Mouse (Mus musculus): ENCODE results near the gene Actbl2. TPM values are rescaled to one million over a fixed set of nuclear protein-coding genes. Genes with fewer than 3 reads are reported as not detected.

Actbl2 gene
- polyA plus RNA-seq, 1 experiment from 2014 or later, result not detected

GRCm38 (mm10) chr13:111234573-111234972 lies 20.2 kb upstream of the Actbl2 start:
- DNase-seq (no peak), ATAC-seq (no peak)
- no peaks in the 10 kb centered on the region for H3K9me3 ChIP-seq (ENCODE audit: low read length)
- no peak overlapping the region for H3K4me3 ChIP-seq (ENCODE audit: low read depth, low read length)
- WGBS (ENCODE audit: insufficient replicate concordance), result 42% methylated on average over 3 of the region's 3 CpGs
- no peak overlapping the region for H3K9ac ChIP-seq (replicated peaks)
- H3K27me3 ChIP-seq (ENCODE audit: insufficient read depth, low read length), result no peaks in the 10 kb centered on the region
- no peak overlapping the region for H3K27ac ChIP-seq (ENCODE audit: low read depth)
- H3K4me2 ChIP-seq (ENCODE audit: low read depth, low read length), result no peak overlapping the region
- H3K36me3 ChIP-seq (replicated peaks; ENCODE audit: insufficient read depth, low read length), result no peaks in the 10 kb centered on the region
- no peak for TF ChIP-seq CTCF (IDR thresholded peaks at IDR 0.05; ENCODE audit: low read depth)
- TF ChIP-seq EP300 (IDR thresholded peaks at IDR 0.05; ENCODE audit: low read depth), result no peak
- no peaks in the 10 kb centered on the region for H3K4me1 ChIP-seq (ENCODE audit: insufficient read depth)

DNA sequence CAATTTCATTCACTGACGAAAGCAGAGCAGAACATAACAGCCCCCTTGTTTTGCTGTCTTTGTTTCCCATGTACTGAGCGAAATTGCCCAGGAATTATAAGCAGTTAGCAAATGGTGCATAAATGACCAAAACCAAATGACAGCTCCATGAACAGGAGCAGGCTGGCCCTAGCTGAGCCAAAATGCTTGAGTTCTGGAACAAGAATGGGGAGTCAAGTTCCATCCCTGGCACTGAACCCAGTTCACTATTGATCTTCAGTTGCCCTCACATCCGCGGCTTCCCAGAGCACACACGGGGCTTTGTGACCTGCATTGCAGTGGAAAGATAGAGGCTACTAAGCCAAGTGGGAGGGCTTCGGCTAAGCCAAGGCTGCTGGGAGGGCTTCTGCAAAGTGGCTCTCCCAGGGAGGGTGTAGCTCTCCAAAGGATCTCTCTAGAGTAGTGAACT lies 19.1 kb upstream of the Actbl2 start:
- Histone ChIP-seq H3K9ac (replicated peaks) (no peak overlapping the region), H3K27me3 (ENCODE audit: insufficient read depth, low read length) (no peaks in the 10 kb centered on the region), H3K4me2 (ENCODE audit: low read depth, low read length) (no peak overlapping the region), H3K27ac (ENCODE audit: low read depth) (no peak overlapping the region), H3K4me1 (ENCODE audit: insufficient read depth) (no peaks in the 10 kb centered on the region), H3K36me3 (replicated peaks; ENCODE audit: insufficient read depth, low read length) (no peaks in the 10 kb centered on the region), H3K4me3 (ENCODE audit: low read depth, low read length) (no peak overlapping the region), H3K9me3 (ENCODE audit: low read length) (peaks cover 2% of the 10 kb centered on the region; the same call in 1 of the 2 replicates)
- ATAC-seq (no peak), DNase-seq (peak; percentile 33)
- WGBS (ENCODE audit: insufficient replicate concordance), result 43% methylated on average over 6 of the region's 6 CpGs
- TF ChIP-seq CTCF (IDR thresholded peaks at IDR 0.05; ENCODE audit: low read depth) (no peak), EP300 (IDR thresholded peaks at IDR 0.05; ENCODE audit: low read depth) (no peak)

DNA sequence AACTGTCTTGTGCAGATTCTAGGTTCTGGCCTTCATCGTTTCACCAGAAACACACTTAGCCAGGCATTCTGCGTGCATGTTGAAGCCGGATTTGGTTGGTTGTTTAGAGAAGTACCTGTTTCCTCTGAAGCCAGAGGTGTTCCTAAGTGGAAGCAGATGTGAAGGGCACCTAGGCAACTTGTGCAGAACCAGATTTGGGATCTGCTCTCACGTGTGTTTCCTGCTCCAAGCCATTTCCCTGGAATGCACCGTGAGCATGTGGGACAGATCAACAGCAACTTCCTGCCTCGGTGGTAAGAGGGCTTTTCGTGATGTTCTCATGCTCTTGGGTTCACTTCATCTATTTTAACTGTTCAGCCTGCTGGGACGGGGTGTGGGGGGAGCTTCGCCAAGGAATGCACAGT lies 18.4 kb upstream of the Actbl2 start:
- 66% methylated on average over 9 of the region's 9 CpGs for WGBS (ENCODE audit: insufficient replicate concordance)
- H3K9ac ChIP-seq (replicated peaks), result no peak overlapping the region
- no peaks in the 10 kb centered on the region for H3K4me1 ChIP-seq (ENCODE audit: insufficient read depth)
- DNase-seq (no peak), ATAC-seq (no peak)
- no peak overlapping the region for H3K27ac ChIP-seq (ENCODE audit: low read depth)
- TF ChIP-seq CTCF (IDR thresholded peaks at IDR 0.05; ENCODE audit: low read depth), result no peak
- no peak for TF ChIP-seq EP300 (IDR thresholded peaks at IDR 0.05; ENCODE audit: low read depth)
- H3K4me3 ChIP-seq (ENCODE audit: low read depth, low read length), result no peak overlapping the region
- H3K36me3 ChIP-seq (replicated peaks; ENCODE audit: insufficient read depth, low read length), result no peaks in the 10 kb centered on the region
- H3K9me3 ChIP-seq (ENCODE audit: low read length), result peaks cover 2% of the 10 kb centered on the region; the same call in 1 of the 2 replicates
- H3K27me3 ChIP-seq (ENCODE audit: insufficient read depth, low read length), result no peaks in the 10 kb centered on the region
- no peak overlapping the region for H3K4me2 ChIP-seq (ENCODE audit: low read depth, low read length)

GRCm38 (mm10) chr13:111237296-111237695 lies 17.5 kb upstream of the Actbl2 start:
- H3K9ac ChIP-seq (replicated peaks), result no peak overlapping the region
- no peaks in the 10 kb centered on the region for H3K27me3 ChIP-seq (ENCODE audit: insufficient read depth, low read length)
- H3K36me3 ChIP-seq (replicated peaks; ENCODE audit: insufficient read depth, low read length), result no peaks in the 10 kb centered on the region
- DNase-seq (no peak), ATAC-seq (no peak)
- 75% methylated on average over 1 of the region's 1 CpGs for WGBS (ENCODE audit: insufficient replicate concordance)
- H3K4me3 ChIP-seq (ENCODE audit: low read depth, low read length), result no peak overlapping the region
- TF ChIP-seq EP300 (IDR thresholded peaks at IDR 0.05; ENCODE audit: low read depth) (no peak), CTCF (IDR thresholded peaks at IDR 0.05; ENCODE audit: low read depth) (peak; percentile 13; the same call in 1 of the 2 replicates)
- no peaks in the 10 kb centered on the region for H3K4me1 ChIP-seq (ENCODE audit: insufficient read depth)
- H3K9me3 ChIP-seq (ENCODE audit: low read length), result peaks cover 2% of the 10 kb centered on the region; the same call in 1 of the 2 replicates
- H3K4me2 ChIP-seq (ENCODE audit: low read depth, low read length), result no peak overlapping the region
- no peak overlapping the region for H3K27ac ChIP-seq (ENCODE audit: low read depth)

DNA sequence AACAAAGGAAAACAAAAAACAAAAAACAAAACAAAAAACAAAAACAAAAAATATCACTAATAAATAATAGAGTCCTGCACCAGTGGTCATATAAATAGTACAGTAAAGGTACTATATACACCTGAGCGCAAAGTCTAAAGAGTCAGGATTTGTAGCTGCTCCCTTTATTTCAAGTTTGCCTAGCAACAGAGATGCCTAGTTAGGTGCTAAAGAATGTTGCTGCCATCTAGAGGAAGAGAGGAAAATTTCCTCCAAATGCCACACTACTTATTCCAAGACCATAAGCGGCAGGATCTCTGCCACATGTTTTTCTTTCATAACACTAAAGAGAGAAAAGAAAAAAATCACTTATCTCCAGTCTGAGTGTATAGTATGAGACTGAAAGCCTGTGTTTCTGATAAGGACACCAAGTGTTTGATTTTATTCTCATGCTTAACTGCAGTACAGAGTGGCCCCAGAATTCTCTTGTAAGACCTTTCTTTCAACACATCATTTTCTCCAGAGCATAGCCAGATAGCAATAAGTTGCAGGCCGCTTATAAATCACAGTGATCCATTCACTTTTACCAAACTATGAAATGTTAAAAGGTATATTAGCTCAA lies 16.8 kb upstream of the Actbl2 start:
- H3K36me3 ChIP-seq (replicated peaks; ENCODE audit: insufficient read depth, low read length), result no peaks in the 10 kb centered on the region
- 37% methylated on average over 3 of the region's 3 CpGs for WGBS (ENCODE audit: insufficient replicate concordance)
- no peak overlapping the region for H3K4me2 ChIP-seq (ENCODE audit: low read depth, low read length)
- H3K27ac ChIP-seq (ENCODE audit: low read depth), result no peak overlapping the region
- ATAC-seq, result no peak
- H3K9me3 ChIP-seq (ENCODE audit: low read length), result peaks cover 2% of the 10 kb centered on the region; the same call in 1 of the 2 replicates
- no peaks in the 10 kb centered on the region for H3K27me3 ChIP-seq (ENCODE audit: insufficient read depth, low read length)
- no peak overlapping the region for H3K4me3 ChIP-seq (ENCODE audit: low read depth, low read length)
- no peaks in the 10 kb centered on the region for H3K4me1 ChIP-seq (ENCODE audit: insufficient read depth)
- H3K9ac ChIP-seq (replicated peaks), result no peak overlapping the region
- no peak for DNase-seq
- TF ChIP-seq EP300 (IDR thresholded peaks at IDR 0.05; ENCODE audit: low read depth), result no peak
- TF ChIP-seq CTCF (IDR thresholded peaks at IDR 0.05; ENCODE audit: low read depth), result peak; percentile 78

- no peaks in the 10 kb centered on the region for H3K36me3 ChIP-seq (replicated peaks; ENCODE audit: insufficient read depth, low read length)
- H3K9me3 ChIP-seq (ENCODE audit: low read length), result no peaks in the 10 kb centered on the region
- WGBS (ENCODE audit: insufficient replicate concordance), result 53% methylated on average over 5 of the region's 5 CpGs
- H3K27me3 ChIP-seq (ENCODE audit: insufficient read depth, low read length), result no peaks in the 10 kb centered on the region
- no peak overlapping the region for H3K9ac ChIP-seq (replicated peaks)
- no peak for TF ChIP-seq CTCF (IDR thresholded peaks at IDR 0.05; ENCODE audit: low read depth)
- TF ChIP-seq EP300 (IDR thresholded peaks at IDR 0.05; ENCODE audit: low read depth), result no peak
- no peaks in the 10 kb centered on the region for H3K4me1 ChIP-seq (ENCODE audit: insufficient read depth)
- no peak overlapping the region for H3K27ac ChIP-seq (ENCODE audit: low read depth)
- no peak overlapping the region for H3K4me2 ChIP-seq (ENCODE audit: low read depth, low read length)
- H3K4me3 ChIP-seq (ENCODE audit: low read depth, low read length), result no peak overlapping the region
- no peak for ATAC-seq
- DNase-seq, result no peak
Observed at GRCm38 (mm10) chr13:111251106-111251505, 3.7 kb upstream of the Actbl2 start.

All from liver, postnatal 0 days (tissue).